Mouse (Mus musculus) megakaryocyte-erythroid progenitor cell, adult 5 weeks (primary cell): ENCODE results near the gene Znhit2. TPM values are rescaled to one million over a fixed set of nuclear protein-coding genes. Genes with fewer than 3 reads are reported as not detected.

Experiments
- polyA plus RNA-seq: library from polyadenylated mRNA; stranded (reverse); fragments of >175 nt; gene quantifications from 2 replicates; pipeline ENCODE4 v1.2.3, GENCODE M21; 2012

Gene Znhit2
- polyA plus RNA-seq: 62.2 and 69.2 TPM in 2 replicates

GRCm38 (mm10) chr19:6061021-6061533 is at the start of gene Znhit2:
TSS of gene Znhit2 (plus strand) at chr19:6061192.

GRCm38 (mm10) chr19:6015511-6016315 is 45.3 kb upstream of the Znhit2 start, which contains the start of gene Capn1:
TSS of gene Capn1 (minus strand) at chr19:6015897.

GRCm38 (mm10) chr19:6046294-6047153 is 14.5 kb upstream of the Znhit2 start, which contains the start of gene Syvn1:
TSS of gene Syvn1 (plus strand) at chr19:6046576.

GRCm38 (mm10) chr19:6057313-6058096 is 3.5 kb upstream of the Znhit2 start, which contains the start of the genes Mrpl49 and Fau:
TSS of gene Mrpl49 (minus strand) at chr19:6057785.
TSS of gene Fau (plus strand) at chr19:6057844.

GRCm38 (mm10) chr19:6067724-6068415 is 6.9 kb downstream of the Znhit2 start, which contains the start of gene Tm7sf2:
TSS of gene Tm7sf2 (minus strand) at chr19:6068373.

GRCm38 (mm10) chr19:6076564-6077393 is 15.8 kb downstream of the Znhit2 start, which contains the start of gene Vps51:
TSS of gene Vps51 (minus strand) at chr19:6077231.

GRCm38 (mm10) chr19:6079983-6080480 is 19.0 kb downstream of the Znhit2 start, which contains the start of gene Tmem262:
TSS of gene Tmem262 (plus strand) at chr19:6080033.

GRCm38 (mm10) chr19:6082156-6082555 is 21.2 kb downstream of the Znhit2 start, which contains the start of gene Gm28374:
TSS of gene Gm28374 (minus strand) at chr19:6082256.

GRCm38 (mm10) chr19:6084478-6085248 is 23.7 kb downstream of the Znhit2 start, which contains the start of the genes Zfpl1 and Cdca5:
TSS of gene Zfpl1 (minus strand) at chr19:6084956.
TSS of gene Cdca5 (plus strand) at chr19:6084983.

GRCm38 (mm10) chr19:6094119-6094518 is 33.1 kb downstream of the Znhit2 start, which contains the start of gene AC131692.1:
TSS of gene AC131692.1 (plus strand) at chr19:6094419.

GRCm38 (mm10) chr19:6105586-6105985 is 44.6 kb downstream of the Znhit2 start, which contains the start of gene Naaladl1:
TSS of gene Naaladl1 (plus strand) at chr19:6105782.

Other genes starting within 250 kb of the Znhit2 start
- 27.8 and 28.3 TPM in 2 replicates for gene Frmd8, start 185.9 kb upstream of the Znhit2 start, polyA plus RNA-seq
- 8.4 and 9.5 TPM in 2 replicates for gene Slc25a45, start 183.4 kb upstream of the Znhit2 start, polyA plus RNA-seq
- 0.84 and 1.3 TPM in 2 replicates for gene Tigd3, start 167.0 kb upstream of the Znhit2 start, polyA plus RNA-seq
- 48.2 and 61.9 TPM in 2 replicates for gene Dpf2, start 148.2 kb upstream of the Znhit2 start, polyA plus RNA-seq
- 0.10 and 0.20 TPM in 2 replicates for gene Cdc42ep2, start 136.4 kb upstream of the Znhit2 start, polyA plus RNA-seq
- gene Pola2, start 97.0 kb upstream of the Znhit2 start, polyA plus RNA-seq: 41.2 and 48.3 TPM in 2 replicates
- gene Slc22a20, start 75.0 kb upstream of the Znhit2 start, polyA plus RNA-seq: not detected in 2 replicates
- gene Capn1, start 45.3 kb upstream of the Znhit2 start, polyA plus RNA-seq: 105 and 106 TPM in 2 replicates
- gene Syvn1, start 14.6 kb upstream of the Znhit2 start, polyA plus RNA-seq: 167 and 179 TPM in 2 replicates
- gene Mrpl49, start 3.4 kb upstream of the Znhit2 start, polyA plus RNA-seq: 22.3 and 22.4 TPM in 2 replicates
- gene Fau, start 3.3 kb upstream of the Znhit2 start, polyA plus RNA-seq: 4,552 and 5,111 TPM in 2 replicates
- gene Tm7sf2, start 7.2 kb downstream of the Znhit2 start, polyA plus RNA-seq: 10.4 and 10.7 TPM in 2 replicates
- 42.3 and 58.6 TPM in 2 replicates for gene Vps51, start 16.0 kb downstream of the Znhit2 start, polyA plus RNA-seq
- not detected in 2 replicates for gene Tmem262, start 18.8 kb downstream of the Znhit2 start, polyA plus RNA-seq
- 0.47 and 1.4 TPM in 2 replicates for gene Gm28374, start 21.1 kb downstream of the Znhit2 start, polyA plus RNA-seq
- 69.2 and 77.1 TPM in 2 replicates for gene Zfpl1, start 23.8 kb downstream of the Znhit2 start, polyA plus RNA-seq
- 10.9 and 13.6 TPM in 2 replicates for gene Cdca5, start 23.8 kb downstream of the Znhit2 start, polyA plus RNA-seq
- gene AC131692.1, start 33.2 kb downstream of the Znhit2 start, polyA plus RNA-seq: 2.3 and 3.3 TPM in 2 replicates
- gene Naaladl1, start 44.6 kb downstream of the Znhit2 start, polyA plus RNA-seq: 0.07 and 0.37 TPM in 2 replicates
- 57.7 and 61.3 TPM in 2 replicates for gene Sac3d1, start 57.5 kb downstream of the Znhit2 start, polyA plus RNA-seq
- gene Snx15, start 67.1 kb downstream of the Znhit2 start, polyA plus RNA-seq: 117 and 133 TPM in 2 replicates
- gene Batf2, start 79.8 kb downstream of the Znhit2 start, polyA plus RNA-seq: 0.92 and 1.5 TPM in 2 replicates
- 54.7 and 67.6 TPM in 2 replicates for gene Arl2, start 80.4 kb downstream of the Znhit2 start, polyA plus RNA-seq
- not detected in 2 replicates for gene Majin, start 123.2 kb downstream of the Znhit2 start, polyA plus RNA-seq
- gene Gpha2, start 165.2 kb downstream of the Znhit2 start, polyA plus RNA-seq: not detected in 2 replicates
- 17.7 and 17.9 TPM in 2 replicates for gene Ppp2r5b, start 174.7 kb downstream of the Znhit2 start, polyA plus RNA-seq
- gene Atg2a, start 180.5 kb downstream of the Znhit2 start, polyA plus RNA-seq: 78.6 and 105 TPM in 2 replicates
- 158 and 171 TPM in 2 replicates for gene Ehd1, start 215.5 kb downstream of the Znhit2 start, polyA plus RNA-seq
- gene Cdc42bpg, start 245.3 kb downstream of the Znhit2 start, polyA plus RNA-seq: 17.3 and 21.8 TPM in 2 replicates